Mouse (Mus musculus): ENCODE results near the gene Evc2.

Gene Evc2

DNA sequence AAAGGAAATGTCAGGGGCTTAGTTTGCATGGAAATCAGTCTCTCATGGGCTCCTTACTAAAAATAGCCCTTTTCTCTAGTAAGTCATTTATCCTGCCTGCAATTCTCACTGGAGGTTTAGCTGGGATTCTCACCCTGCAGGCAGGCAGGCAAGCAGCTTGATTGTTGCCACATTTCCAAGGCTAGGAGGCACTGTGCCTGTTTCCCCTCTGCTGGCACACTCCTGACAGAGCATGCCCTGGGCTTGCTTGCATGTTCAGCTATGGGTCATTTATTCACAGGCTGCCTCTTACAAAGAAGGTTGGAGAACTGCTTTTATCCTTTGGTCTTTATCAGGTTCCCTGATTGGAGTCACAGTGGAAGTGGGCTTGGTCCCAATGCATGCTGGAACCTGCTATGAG lies 27.5 kb downstream of the Evc2 start:
- no peak for DNase-seq (ENCODE audit: low spot score in 2 of 2)

GRCm38 (mm10) chr5:37368796-37369195 lies 30.5 kb downstream of the Evc2 start:
- no peak for DNase-seq (ENCODE audit: low spot score in 2 of 2)

- no peak for DNase-seq (ENCODE audit: low spot score in 2 of 2)
Observed at GRCm38 (mm10) chr5:37377376-37377775, 39.1 kb downstream of the Evc2 start.

- DNase-seq (ENCODE audit: low spot score in 2 of 2): no peak
Observed at GRCm38 (mm10) chr5:37380641-37381040, 42.3 kb downstream of the Evc2 start.

- no peak for DNase-seq (ENCODE audit: low spot score in 2 of 2)
Observed at GRCm38 (mm10) chr5:37383570-37383969, 45.3 kb downstream of the Evc2 start.

DNA sequence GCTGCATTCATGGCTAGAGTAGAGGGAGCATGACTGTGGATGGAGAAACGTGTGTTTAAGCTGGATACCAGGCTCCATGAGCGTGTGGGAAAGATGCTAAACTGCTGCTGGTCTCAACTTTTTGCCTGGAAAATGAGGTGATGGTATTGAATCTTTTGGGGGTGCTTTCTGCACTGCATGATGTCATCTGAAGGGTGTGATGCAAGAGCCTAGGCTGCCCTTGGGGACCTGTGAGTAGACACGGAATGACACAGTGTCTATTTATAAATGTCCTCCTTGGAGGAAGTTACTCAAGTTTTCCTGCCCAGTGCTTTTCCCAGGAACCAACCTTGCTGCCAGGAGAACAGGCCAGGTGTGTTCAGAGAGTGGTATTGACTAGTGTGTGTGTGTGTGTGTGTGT lies 50.3 kb downstream of the Evc2 start:
- DNase-seq (ENCODE audit: low spot score in 2 of 2): no peak

GRCm38 (mm10) chr5:37389808-37390495 lies 51.7 kb downstream of the Evc2 start:
- DNase-seq (ENCODE audit: low spot score in 2 of 2): no peak

- no peak for DNase-seq (ENCODE audit: low spot score in 2 of 2)
Observed at GRCm38 (mm10) chr5:37390923-37391322, 52.6 kb downstream of the Evc2 start.

DNA sequence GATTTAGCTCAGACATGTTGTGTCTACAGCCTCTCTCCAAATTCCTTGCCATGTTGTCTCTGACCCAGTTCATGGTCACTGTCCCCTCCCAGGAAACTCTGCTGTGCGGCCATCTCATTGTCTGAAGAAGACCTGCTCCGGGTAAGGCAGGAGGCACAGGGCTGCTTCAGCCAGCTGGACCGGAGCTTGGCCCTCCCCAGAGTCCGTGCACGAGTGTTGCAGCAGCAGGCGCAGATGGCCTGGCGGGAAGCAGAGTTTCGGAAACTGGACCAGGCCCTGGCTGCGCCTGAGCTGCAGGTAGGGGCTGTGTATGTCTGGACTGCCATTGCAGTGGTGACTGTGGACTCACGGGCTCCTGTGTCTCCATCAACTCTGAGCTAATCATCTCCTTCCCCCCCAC lies 53.6 kb downstream of the Evc2 start:
- no peak for DNase-seq (ENCODE audit: low spot score in 2 of 2)

DNA sequence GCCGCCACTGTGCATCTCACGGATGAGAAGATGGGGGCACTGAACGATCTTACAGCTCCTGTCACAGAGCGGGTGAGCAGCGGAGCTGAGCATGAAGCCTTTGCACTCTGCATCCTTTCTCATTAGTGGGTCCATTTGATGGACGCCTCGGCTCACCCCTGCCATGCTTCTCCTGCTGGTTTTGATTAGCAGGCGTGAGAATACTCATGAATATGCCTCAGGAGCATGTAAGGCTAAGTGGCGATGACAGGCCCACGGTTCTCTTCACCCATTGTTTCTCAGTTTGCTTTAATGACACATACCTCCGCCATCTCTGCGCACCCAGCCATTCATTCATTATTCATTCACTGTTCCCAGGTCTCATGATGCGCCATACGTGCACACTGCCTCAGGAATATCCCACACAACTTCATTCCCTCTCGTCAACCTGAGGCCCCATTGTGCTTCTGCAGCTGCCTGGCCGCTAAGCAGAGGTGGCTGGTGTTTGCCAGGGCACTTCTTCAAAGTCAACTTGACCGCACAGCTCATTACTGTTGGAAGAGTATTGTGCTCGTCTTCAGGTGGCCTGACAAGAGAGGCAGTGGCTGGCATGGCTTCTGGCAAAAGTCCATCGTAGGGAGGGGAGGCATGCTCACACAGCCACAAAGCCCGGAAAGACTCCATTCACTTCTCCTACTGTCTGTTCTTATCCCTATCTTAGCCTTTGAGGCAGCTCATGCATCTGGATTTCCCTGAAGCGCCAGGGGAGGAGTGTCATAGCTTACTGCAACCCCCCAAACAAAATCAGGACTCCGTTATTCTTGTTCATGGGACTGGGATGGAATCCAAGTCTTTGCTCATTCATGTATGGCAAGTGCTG lies 57.1 kb downstream of the Evc2 start:
- DNase-seq (ENCODE audit: low spot score in 2 of 2): no peak

- no peak for DNase-seq (ENCODE audit: low spot score in 2 of 2)
Observed at GRCm38 (mm10) chr5:37419028-37419427, 80.7 kb downstream of the Evc2 start.

DNA sequence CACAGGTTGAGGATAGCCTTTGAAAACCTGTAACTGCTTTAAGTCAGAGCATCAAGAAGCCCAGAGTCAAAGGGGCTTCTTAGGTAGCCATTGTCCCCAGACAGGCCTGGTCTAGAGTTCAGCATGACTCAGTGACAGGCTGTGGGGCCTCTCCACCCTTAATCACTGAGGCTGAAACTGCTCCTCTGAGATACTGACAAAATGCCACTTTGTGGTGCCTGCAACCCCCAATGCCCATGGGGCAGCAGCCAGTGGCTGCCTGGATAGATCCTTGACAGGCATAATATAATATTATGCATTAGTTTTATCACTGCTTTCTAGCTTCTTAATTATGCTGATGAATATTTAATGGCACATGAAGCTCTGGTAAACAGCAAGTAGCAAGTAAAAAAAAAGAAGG lies 88.9 kb downstream of the Evc2 start:
- no peak for DNase-seq (ENCODE audit: low spot score in 2 of 2)

- DNase-seq (ENCODE audit: low spot score in 2 of 2): no peak
Observed at GRCm38 (mm10) chr5:37435417-37435816, 97.1 kb downstream of the Evc2 start.

- no peak for DNase-seq (ENCODE audit: low spot score in 2 of 2)
Observed at GRCm38 (mm10) chr5:37442767-37443166, 104.5 kb downstream of the Evc2 start.

- DNase-seq (ENCODE audit: low spot score in 2 of 2): no peak
Observed at GRCm38 (mm10) chr5:37447546-37447945, 109.2 kb downstream of the Evc2 start.

DNA sequence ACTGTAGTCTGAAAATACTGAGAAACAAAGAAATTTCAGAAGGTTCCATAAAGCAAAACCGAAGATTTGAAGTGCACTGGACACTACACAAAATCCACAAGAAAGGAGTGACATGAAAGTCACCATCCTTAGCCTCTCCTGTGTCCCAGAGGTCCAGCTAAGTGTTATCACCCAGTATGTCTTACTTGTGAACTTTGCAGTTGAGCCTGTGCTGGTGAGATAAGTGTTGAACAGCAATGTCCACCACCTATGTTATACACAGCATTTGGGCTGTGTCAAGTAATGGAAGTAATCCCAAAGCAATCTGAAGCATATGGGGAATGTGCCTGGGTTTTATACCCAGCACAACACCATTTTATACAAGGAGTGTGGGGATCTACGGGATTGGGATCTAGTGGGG lies 118.3 kb downstream of the Evc2 start:
- no peak for DNase-seq (ENCODE audit: low spot score in 2 of 2)

GRCm38 (mm10) chr5:37457191-37457590 lies 118.9 kb downstream of the Evc2 start:
- DNase-seq (ENCODE audit: low spot score in 2 of 2): no peak

GRCm38 (mm10) chr5:37457831-37458230 lies 119.5 kb downstream of the Evc2 start:
- no peak for DNase-seq (ENCODE audit: low spot score in 2 of 2)

- no peak for DNase-seq (ENCODE audit: low spot score in 2 of 2)
Observed at GRCm38 (mm10) chr5:37458236-37458635, 119.9 kb downstream of the Evc2 start.

GRCm38 (mm10) chr5:37465461-37465860 lies 127.2 kb downstream of the Evc2 start:
- no peak for DNase-seq (ENCODE audit: low spot score in 2 of 2)

DNA sequence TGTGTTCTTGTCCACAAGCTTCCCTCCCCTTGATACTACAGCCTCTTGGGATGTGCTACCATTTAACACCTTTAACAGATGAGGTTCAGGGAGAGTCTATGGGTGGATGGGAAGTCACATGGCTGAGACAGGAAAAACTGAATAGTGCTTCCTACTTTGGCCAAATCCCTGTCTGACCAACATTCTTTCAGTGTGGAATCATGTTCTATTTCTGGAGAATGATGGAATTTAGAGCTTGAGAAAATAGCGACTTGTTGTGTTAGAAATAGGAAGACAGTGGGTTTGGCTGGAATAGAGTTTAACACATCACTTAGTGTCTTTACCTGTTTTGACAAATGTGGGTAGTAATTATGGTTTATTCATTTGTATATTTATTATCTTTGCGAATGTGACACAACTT lies 129.3 kb downstream of the Evc2 start:
- no peak for DNase-seq (ENCODE audit: low spot score in 2 of 2)

DNA sequence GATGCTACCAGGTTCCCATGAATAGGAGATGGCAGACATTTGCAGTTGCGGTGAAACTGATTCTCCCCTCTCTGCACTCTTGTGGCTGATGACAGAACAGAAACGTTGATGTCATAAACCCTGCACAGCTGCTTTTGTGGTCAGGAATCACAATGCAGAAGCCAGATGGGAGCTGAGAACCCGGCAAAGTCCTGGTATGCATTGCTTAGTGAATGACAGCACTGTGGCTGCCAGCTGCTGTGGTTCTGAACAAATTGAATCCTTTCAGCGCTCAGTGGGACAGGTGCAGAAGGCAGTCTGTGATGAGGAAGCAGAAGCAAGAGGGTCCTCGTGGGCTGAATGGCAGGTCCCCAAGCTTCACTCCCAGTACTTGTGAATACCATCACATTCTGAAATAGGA lies 130.7 kb downstream of the Evc2 start:
- DNase-seq (ENCODE audit: low spot score in 2 of 2): no peak

DNA sequence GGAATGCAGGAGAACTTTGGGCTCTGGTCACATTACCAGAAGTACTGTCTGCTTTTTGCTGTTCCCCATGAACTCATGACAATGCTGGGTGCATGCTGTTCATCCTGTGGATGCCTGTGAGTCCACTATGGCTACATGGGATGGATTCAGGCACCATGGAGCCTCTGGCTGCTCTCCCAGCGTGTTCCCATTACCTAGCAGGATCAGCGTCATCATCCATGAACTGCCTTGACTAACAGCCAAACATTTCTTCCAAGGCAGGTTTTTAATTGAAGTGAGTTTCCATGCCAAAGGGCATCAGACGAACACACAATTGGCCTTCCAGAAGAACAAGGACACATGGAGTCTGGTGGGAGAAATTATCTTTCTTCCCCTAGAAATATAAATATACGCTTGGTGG lies 133.3 kb downstream of the Evc2 start:
- DNase-seq (ENCODE audit: low spot score in 2 of 2): no peak

All from spleen, postnatal 10 days (tissue).